Mouse (Mus musculus) right cerebral cortex, postnatal 25 days (tissue): ENCODE measurements around the gene Slc22a23.
A peak's percentile ranks its signal among the peaks of the same experiment; 100 is the strongest.

Experiments used
- DNase-seq: peaks from one replicate; pipeline ENCODE4 v3.0.0; 2022

Gene Slc22a23

GRCm38 (mm10) chr13:34298674-34299073 is 46.3 kb downstream of the Slc22a23 start:
- DNase-seq, result no peak

DNA sequence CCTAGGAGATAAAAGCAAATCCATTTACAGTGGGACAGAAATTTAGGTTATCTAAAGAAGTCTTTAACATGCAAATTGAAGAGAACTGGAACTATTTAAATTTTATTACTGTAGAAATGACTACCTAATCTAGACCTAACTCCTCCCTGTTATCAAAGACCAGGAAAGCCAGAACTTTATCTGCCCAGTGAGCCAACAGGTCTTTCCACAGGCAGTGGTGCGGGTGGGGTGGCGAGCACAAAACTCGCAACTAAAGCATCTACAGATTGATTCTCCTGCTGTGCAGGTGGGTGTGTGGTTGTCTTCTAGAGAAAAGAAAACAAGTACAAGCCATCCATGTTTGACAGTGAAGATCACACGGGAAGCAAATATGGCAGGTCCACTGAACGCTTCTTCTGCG is 46.9 kb downstream of the Slc22a23 start:
- DNase-seq, result no peak

DNA sequence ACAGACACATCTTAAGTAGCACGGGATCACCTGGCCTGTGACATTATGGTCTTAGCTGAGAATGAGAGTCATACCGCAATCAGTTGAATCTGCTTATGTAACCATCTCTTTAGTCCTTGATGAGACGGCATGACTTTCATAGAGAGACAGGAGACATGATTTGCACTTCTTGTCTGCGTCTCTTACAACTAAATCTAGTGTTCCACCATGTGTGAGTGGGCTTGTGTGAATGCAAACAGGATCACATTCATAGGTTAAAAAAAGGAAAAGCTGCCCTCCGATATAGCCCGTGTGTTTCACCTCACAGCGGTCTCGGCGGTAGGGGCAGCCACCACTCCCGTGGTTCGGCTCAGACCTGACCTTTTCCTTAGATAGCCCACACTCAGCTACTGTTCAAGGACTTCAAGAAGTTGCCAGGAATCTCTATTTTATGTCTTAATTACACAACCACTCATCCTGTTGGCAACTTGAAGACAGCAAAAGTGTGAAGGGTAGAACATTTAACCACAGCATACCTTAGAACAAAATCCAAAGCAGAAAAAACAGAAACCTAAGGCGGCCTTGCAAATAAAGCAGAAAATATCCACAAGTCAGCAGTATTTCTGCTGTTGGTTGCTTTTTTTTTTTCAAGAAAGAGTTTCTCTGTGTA is 49.1 kb downstream of the Slc22a23 start:
- peak; percentile 26 for DNase-seq

GRCm38 (mm10) chr13:34294212-34294611 is 50.8 kb downstream of the Slc22a23 start:
- DNase-seq, result no peak

GRCm38 (mm10) chr13:34292042-34292441 is 52.9 kb downstream of the Slc22a23 start:
- DNase-seq, result no peak

DNA sequence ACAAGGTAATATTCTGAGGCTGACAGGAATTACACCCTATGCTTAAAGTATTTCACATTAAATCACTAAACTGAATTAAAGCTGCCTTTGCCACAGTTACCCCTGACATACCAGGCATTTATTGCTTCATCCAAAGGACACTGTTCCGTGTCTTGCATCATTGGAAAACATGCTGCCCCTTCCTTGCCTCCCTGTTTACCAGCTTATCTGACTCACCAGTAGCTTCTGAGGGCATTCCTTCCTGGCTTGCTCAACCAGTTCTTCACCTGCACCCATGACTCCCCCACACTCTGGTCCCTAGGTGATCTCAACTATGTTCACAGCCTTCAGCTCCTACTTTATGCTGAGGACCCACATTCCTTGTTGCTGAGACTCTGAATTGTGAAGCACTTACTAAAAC is 54.6 kb downstream of the Slc22a23 start:
- no peak for DNase-seq

DNA sequence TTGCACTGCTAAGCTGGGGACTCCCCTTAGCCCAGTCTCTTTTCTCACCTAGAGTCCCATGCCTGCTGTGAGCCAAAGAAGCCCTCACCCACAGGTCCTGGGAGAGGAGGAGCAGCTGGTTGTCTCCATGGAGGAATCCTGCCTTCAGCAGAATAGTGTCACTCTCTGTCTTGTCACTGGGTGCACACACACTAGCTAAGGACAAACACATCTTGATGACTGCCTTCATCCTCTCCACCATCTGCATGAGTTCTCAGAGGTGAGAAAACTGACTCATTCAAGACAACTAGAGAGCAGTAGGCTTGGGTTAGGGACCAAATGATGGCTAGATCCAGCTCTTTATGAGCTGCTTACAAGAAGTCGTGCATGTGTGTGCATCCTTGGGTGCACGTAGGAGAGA is 55.4 kb downstream of the Slc22a23 start:
- DNase-seq, result no peak

GRCm38 (mm10) chr13:34288129-34288528 is 56.9 kb downstream of the Slc22a23 start:
- no peak for DNase-seq

DNA sequence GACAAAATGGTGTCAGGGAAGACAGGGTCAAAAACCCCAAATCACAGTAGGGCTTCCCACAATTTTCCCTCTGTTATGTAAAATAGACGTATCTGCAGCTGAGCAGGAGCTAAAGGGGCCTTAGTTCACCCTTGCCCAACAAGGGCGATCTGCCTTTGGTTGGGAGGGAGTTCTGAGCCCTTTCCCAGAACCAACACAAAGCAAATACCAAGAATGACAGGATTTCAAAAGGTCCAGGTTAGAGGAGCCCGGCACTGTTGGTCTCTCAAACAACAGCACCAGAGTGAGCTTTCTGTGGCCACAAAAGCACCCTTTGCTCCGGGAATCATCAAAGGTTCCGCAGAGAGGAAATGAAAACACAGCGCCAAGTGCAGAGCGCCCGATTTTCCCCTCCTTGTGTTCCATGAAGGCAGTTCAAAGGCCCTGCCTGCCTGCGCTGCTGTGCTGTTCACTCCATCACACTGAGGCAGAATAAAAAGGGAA is 57.3 kb downstream of the Slc22a23 start:
- no peak for DNase-seq

DNA sequence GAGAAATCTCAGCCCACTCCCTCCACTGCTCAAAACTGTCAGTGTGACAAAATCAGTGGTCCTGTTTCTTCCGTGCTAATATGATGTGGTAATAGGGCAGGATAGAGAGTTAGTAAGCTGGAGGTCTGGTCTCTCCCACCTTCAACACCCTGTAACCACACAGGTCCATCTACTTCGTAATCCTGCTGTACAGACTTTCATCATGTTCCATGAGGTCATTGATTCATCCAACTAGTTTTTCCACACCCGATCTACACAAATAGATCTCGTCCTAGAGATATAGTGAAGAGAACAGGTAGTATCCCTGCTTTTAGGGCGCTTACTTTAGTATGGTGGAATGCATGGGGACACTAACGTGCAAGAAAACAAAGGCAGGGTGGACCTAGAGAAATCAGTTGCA is 63.6 kb downstream of the Slc22a23 start:
- DNase-seq, result no peak

- no peak for DNase-seq
Observed at GRCm38 (mm10) chr13:34278759-34279270, 66.2 kb downstream of the Slc22a23 start.

DNA sequence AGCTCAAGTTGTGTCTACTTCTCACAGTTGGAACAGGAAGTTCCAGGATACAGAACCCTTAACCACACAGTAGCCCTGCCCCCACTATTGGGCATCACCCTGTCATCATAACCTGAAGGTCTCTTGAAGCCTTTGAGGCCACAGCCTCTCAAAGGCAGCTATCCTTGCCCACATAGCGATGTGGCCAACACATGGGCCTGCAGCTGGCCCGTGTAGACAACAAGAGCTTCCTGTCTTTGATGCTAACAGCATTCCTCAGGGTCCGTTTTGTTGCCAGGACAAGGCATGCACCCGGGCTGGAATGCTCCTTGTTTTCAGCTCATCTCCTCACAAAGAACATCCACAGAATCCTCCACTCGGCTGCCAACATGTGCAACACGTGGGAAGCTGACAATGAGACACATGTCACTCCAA is 66.7 kb downstream of the Slc22a23 start:
- DNase-seq, result no peak

DNA sequence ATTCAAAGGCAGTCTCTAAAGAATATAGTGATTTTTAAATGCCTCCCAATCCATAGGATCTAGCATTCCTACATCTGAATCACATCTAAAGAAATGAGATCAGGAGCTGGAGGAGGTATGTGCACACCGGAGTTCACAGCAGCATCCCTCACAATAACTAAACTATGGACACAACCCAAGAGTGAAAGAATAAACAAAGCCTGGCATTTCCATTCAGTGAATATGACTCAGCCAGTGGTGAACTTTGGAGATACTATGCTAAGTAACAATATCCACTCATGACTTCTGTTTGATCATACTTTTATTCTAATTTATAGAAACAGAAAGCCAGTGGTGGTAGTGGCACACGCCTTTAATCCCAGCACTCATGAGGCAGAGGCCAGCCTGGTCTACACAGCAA is 67.4 kb downstream of the Slc22a23 start:
- no peak for DNase-seq

DNA sequence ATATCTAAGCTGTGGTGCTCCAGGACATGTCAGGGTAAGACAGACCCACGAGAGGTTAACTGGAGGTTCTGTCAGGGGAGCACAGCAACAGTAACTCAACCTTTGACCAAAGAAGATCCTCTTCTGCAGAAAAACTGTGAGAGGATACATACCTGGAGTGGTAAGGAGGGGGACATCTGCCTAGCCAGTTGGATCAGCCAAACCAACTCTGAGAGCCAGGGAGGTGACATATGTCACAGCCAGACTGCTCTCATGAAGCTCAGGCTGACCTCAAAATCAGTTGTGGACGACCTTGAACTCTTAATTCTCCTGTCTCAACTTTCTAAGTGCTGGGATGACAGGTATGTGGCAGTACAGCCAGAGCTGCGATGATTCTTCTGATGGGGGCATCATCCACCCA is 68.0 kb downstream of the Slc22a23 start:
- no peak for DNase-seq

DNA sequence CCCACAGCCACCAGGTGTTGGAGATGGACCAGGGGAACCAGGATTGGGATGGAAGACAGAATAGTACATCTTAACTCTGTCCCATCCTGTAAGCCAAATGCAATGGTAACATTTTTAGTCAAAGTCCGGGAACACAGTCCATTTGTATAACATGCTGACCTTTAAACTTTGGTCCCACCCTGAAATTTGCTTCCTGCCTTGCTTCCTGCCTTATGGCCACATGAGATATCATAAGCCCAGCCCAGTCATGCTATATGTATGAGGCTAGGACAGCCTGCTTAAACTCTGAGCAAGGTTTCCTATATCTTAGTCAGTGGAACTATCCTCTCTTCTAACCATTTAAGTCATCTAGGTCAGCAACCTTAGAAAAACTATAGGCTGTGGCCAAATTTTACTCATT is 70.1 kb downstream of the Slc22a23 start:
- no peak for DNase-seq

DNA sequence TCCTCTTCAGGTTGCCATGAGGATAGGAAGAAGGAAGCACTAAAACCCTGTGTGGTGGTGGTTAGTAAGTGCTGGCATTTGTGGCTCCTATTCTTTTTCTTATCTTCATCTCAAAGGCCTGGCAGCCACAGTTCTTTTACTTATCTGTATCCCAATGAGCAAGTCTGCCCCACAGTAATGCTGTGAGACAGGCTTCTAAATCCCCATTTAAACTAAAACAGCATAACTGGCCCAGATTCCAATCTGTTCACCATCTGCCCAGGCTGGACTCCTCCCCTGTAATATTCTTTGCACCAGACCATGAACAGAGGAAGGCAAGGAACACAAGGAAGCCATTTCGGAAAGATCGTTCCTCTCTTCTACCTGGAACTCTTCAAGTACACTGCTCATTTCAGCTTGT is 70.6 kb downstream of the Slc22a23 start:
- no peak for DNase-seq

GRCm38 (mm10) chr13:34272275-34273054 is 72.5 kb downstream of the Slc22a23 start:
- no peak for DNase-seq

DNA sequence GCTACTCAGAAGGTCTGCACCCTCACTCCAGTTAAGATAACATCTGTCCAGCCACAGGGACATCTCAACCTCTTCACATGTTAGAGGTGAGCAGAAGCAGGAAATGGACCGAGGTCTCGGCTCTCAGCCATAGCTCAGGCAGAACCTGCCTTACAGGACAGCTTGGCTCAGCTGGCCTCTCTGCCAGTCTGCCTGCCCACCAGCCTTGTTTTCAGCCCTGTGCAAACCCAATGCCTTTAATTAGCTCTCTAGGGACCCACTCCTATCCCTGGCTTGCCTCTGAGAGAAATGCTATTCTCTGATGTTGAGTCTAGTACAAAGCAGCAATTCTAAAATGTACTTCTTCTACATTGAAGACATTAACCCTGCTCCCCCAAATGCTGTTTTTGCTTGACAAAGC is 73.3 kb downstream of the Slc22a23 start:
- DNase-seq, result no peak

GRCm38 (mm10) chr13:34270886-34271602 is 73.9 kb downstream of the Slc22a23 start:
- no peak for DNase-seq

DNA sequence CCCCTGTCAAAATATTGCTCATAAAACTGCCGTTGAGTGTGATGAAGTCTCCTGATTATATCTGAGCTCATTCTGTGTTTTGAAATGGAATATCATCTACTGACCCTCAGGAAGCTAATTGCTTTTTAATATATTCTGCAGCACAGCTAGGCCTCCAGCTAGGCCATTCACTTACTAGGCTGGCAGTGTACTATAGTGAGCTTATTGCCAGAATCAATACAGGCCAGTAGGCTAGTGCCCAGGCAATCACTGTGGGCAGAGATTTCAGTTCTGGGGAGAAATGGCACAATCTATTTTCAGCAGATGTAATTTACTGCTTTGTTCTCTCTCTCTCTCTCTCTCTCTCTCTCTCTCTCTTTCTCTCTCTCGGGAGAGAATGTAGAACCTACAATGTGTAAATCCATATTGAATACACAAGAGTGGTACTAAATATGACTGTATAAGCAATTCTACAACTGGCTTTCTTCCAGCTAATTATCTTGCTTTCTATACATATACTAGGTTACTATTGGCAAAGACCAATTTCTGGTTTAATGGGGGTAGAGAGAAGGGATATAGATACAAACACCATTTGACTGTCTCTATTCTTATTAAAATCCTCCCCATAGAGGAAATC is 75.5 kb downstream of the Slc22a23 start:
- DNase-seq, result no peak

DNA sequence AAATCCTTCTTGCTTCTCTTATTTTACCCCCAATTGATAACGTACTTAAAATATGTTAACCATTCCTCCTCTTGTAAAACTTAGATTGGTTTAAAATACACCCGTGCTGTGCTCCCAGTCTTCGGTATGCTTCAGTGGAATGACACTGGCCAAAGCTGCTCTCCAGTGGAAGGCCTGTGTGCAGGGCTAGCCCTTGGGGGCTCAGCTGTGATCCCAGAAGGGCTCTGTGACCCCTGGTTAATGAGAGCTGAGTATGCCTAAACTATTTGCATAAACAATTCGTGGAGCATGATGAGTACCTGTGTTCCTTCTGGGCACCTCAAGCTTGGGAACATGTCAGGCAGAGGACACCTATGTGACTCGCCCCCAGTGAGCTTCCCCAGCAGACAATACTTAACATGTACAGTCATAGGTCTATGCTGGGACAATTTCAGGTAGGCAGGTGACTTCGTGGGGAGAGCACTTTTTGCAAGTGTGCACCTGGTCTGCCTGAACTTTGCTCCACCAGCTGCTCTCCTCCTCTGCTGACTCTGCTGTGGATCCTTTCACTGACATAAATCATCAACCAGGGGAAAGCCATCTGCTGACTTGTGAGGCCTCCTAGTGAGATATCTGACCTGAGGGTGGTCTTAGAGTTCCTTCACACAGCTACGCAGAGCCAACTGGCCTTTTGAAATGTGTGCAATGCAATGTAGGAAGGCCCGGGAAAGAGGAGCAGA is 77.9 kb downstream of the Slc22a23 start:
- no peak for DNase-seq

DNA sequence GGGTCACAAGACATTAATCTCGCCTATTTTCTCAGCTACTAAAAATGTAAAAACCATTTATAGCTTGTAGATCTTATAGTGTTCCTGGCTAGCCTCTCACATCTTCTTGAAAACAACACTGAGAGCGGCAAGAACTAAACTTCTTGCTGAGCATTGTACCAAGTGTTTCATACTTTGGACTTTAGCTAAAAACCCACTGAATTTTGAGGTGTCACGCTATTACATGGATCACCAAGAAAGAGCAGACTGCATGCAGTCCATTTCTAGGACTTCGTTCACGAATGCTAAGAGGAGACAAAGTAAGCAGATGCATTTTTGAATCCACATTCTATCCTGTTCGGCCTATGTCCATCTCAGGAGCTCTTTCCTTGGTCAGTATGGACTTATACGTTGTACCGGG is 78.9 kb downstream of the Slc22a23 start:
- DNase-seq, result no peak
